Mouse (Mus musculus) lung, adult 2 months (tissue): ENCODE data around the gene Gm16451.
"Not testable (repeated sequence)": the region's sequence is repeated elsewhere in the genome, so short reads cannot be mapped to it uniquely, and the experiment has no call there.

Experiments used
- CTCF ChIP-seq: fragments of 200-500 bp; IDR thresholded peaks from 2 replicates; pipeline ENCODE4 v1.5.1; 2011; ENCODE audit warnings: mild to moderate bottlenecking, low read length, control low read depth; ENCODE audit not compliant: insufficient read depth
- POLR2A ChIP-seq: fragments of 200-500 bp; IDR thresholded peaks from 2 replicates; pipeline ENCODE4 v1.6.1; 2011; ENCODE audit warnings: low read depth, mild to moderate bottlenecking, control low read depth, low read length, borderline replicate concordance; ENCODE audit errors: extremely low read depth

DNA sequence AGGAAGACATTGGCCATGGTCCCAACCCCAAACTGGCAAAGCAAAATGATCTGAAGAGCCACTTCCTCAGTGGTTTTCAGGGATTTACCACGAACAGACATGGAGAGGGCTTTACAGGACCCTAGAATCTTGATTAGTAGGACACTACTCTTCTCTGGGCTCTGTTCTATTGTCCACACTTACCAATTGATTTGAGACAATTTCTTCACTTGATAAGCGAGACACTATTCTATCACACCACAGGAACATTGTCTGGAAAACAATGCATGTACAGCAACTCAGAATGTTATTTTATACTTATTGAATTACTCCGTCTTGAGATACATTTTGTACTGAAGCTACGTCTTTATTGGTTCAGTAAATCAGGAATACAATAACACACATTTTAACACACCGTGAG lies 16.6 kb upstream of the Gm16451 start, which contains the start of gene Gm10666:
- TF ChIP-seq CTCF, POLR2A: not testable (repeated sequence)
